Mouse (Mus musculus) stomach, postnatal 0 days (tissue): ENCODE results near the gene Orc1.

Experiments used
- CTCF ChIP-seq: IDR thresholded peaks from 2 replicates; pipeline ENCODE4 v1.5.1; 2016; ENCODE audit warnings: antibody characterized with exemption, low read depth, mild to moderate bottlenecking, moderate library complexity
- EP300 ChIP-seq: optimal IDR thresholded peaks from 2 replicates; pipeline ENCODE3; 2016; ENCODE audit warnings: antibody characterized with exemption

- TF ChIP-seq CTCF (no peak), EP300 (no peak)
These were observed 55.5 kb downstream of the Orc1 start for GRCm38 (mm10) chr4:108634696-108635095.
